Mouse (Mus musculus): ENCODE data around the gene Hist1h4h. TPM values are rescaled to one million over a fixed set of nuclear protein-coding genes. Genes with fewer than 3 reads are reported as not detected.
"Not testable (repeated sequence)": the region's sequence is repeated elsewhere in the genome, so short reads cannot be mapped to it uniquely, and the experiment has no call there.

The Hist1h4h gene
- polyA plus RNA-seq, 1 experiment from 2014 or later = 5.1 TPM

GRCm38 (mm10) chr13:23529005-23529404, 1.8 kb upstream of the Hist1h4h start:
- ATAC-seq (ENCODE audit: low read depth) (no peak), DNase-seq (ENCODE audit: low spot score) (no peak)
- peaks cover 21% of the 10 kb centered on the region for H3K4me1 ChIP-seq (ENCODE audit: control insufficient read depth, insufficient read depth, low read length)
- WGBS = 75% methylated on average over 5 of the region's 5 CpGs
- H3K9me3 ChIP-seq (ENCODE audit: control insufficient read depth, low read length) = no peaks in the 10 kb centered on the region
- H3K36me3 ChIP-seq (ENCODE audit: control insufficient read depth, insufficient read depth, low read length) = no peaks in the 10 kb centered on the region
- no peak overlapping the region for H3K4me3 ChIP-seq (ENCODE audit: low read depth, low read length)
- H3K27ac ChIP-seq (replicated peaks; ENCODE audit: low read depth, low read length) = no peak overlapping the region
- H3K27me3 ChIP-seq (replicated peaks; ENCODE audit: control insufficient read depth, insufficient read depth, low read length) = no peaks in the 10 kb centered on the region
- H3K4me2 ChIP-seq (ENCODE audit: low read depth, low read length) = peak overlapping the region; percentile 78
- H3K9ac ChIP-seq (ENCODE audit: low read depth, low read length) = 0 out of 2 replicates have a peak overlapping the region, but pooled peaks have one; percentile 2

- Histone ChIP-seq H3K27me3 (replicated peaks; ENCODE audit: control insufficient read depth, insufficient read depth, low read length) (no peaks in the 10 kb centered on the region), H3K27ac (replicated peaks; ENCODE audit: low read depth, low read length) (peak overlapping the region; percentile 99), H3K9me3 (ENCODE audit: control insufficient read depth, low read length) (no peaks in the 10 kb centered on the region), H3K4me1 (ENCODE audit: control insufficient read depth, insufficient read depth, low read length) (peaks cover 21% of the 10 kb centered on the region), H3K4me2 (ENCODE audit: low read depth, low read length) (peak overlapping the region; percentile 78), H3K4me3 (ENCODE audit: low read depth, low read length) (peak overlapping the region; percentile 56), H3K9ac (ENCODE audit: low read depth, low read length) (peak overlapping the region; percentile 79), H3K36me3 (ENCODE audit: control insufficient read depth, insufficient read depth, low read length) (no peaks in the 10 kb centered on the region)
- no peak for DNase-seq (ENCODE audit: low spot score)
- WGBS = 25% methylated on average over 2 of the region's 2 CpGs
- ATAC-seq (ENCODE audit: low read depth) = no peak
Observed at GRCm38 (mm10) chr13:23529480-23530165, 1.2 kb upstream of the Hist1h4h start.

- no peaks in the 10 kb centered on the region for H3K9me3 ChIP-seq (ENCODE audit: control insufficient read depth, low read length)
- H3K4me2 ChIP-seq (ENCODE audit: low read depth, low read length) = peak overlapping the region; percentile 78
- WGBS = under 1% methylated on average over 20 of the region's 20 CpGs
- ATAC-seq (ENCODE audit: low read depth) = no peak
- no peaks in the 10 kb centered on the region for H3K36me3 ChIP-seq (ENCODE audit: control insufficient read depth, insufficient read depth, low read length)
- peak overlapping the region; percentile 99 for H3K27ac ChIP-seq (replicated peaks; ENCODE audit: low read depth, low read length)
- DNase-seq (ENCODE audit: low spot score) = peak; percentile 68
- peaks cover 21% of the 10 kb centered on the region for H3K4me1 ChIP-seq (ENCODE audit: control insufficient read depth, insufficient read depth, low read length)
- H3K27me3 ChIP-seq (replicated peaks; ENCODE audit: control insufficient read depth, insufficient read depth, low read length) = no peaks in the 10 kb centered on the region
- H3K4me3 ChIP-seq (ENCODE audit: low read depth, low read length) = peak overlapping the region; percentile 56
- peak overlapping the region; percentile 79 for H3K9ac ChIP-seq (ENCODE audit: low read depth, low read length)
Observed at GRCm38 (mm10) chr13:23530181-23530900, 509 bp upstream of the Hist1h4h start.

GRCm38 (mm10) chr13:23532262-23533075, 1.6 kb downstream of the Hist1h4h start:
- Histone ChIP-seq H3K36me3 (ENCODE audit: control insufficient read depth, insufficient read depth, low read length) (no peaks in the 10 kb centered on the region), H3K27ac (replicated peaks; ENCODE audit: low read depth, low read length) (peak overlapping the region; percentile 99), H3K4me2 (ENCODE audit: low read depth, low read length) (peak overlapping the region; percentile 78), H3K9me3 (ENCODE audit: control insufficient read depth, low read length) (no peaks in the 10 kb centered on the region), H3K4me3 (ENCODE audit: low read depth, low read length) (peak overlapping the region; percentile 56), H3K27me3 (replicated peaks; ENCODE audit: control insufficient read depth, insufficient read depth, low read length) (no peaks in the 10 kb centered on the region), H3K4me1 (ENCODE audit: control insufficient read depth, insufficient read depth, low read length) (peaks cover 34% of the 10 kb centered on the region), H3K9ac (ENCODE audit: low read depth, low read length) (peak overlapping the region; percentile 79)
- ATAC-seq (ENCODE audit: low read depth) = no peak
- no peak for DNase-seq (ENCODE audit: low spot score)
- WGBS = 18% methylated on average over 9 of the region's 9 CpGs

- Histone ChIP-seq H3K4me1 (ENCODE audit: control insufficient read depth, insufficient read depth, low read length) (peaks cover 34% of the 10 kb centered on the region), H3K27ac (replicated peaks; ENCODE audit: low read depth, low read length) (peak within 1 kb of the TSS; percentile 99), H3K9ac (ENCODE audit: low read depth, low read length) (peak within 1 kb of the TSS; percentile 79), H3K4me2 (ENCODE audit: low read depth, low read length) (peak within 1 kb of the TSS; percentile 78), H3K4me3 (ENCODE audit: low read depth, low read length) (peak within 1 kb of the TSS; percentile 56)
- H3K27me3 ChIP-seq (replicated peaks; ENCODE audit: control insufficient read depth, insufficient read depth, low read length); H3K9me3 ChIP-seq (ENCODE audit: control insufficient read depth, low read length); H3K36me3 ChIP-seq (ENCODE audit: control insufficient read depth, insufficient read depth, low read length): not testable (repeated sequence)
- ATAC-seq (ENCODE audit: low read depth) (peak; percentile 45), DNase-seq (ENCODE audit: low spot score) (peak; percentile 97)
- 0% methylated on average over 22 of the region's 53 CpGs for WGBS
Observed at GRCm38 (mm10) chr13:23533560-23534367, 2.9 kb downstream of the Hist1h4h start, which contains the start of gene Hist1h2af. TSS of gene Hist1h2af (plus strand) at chr13:23533906.

- Histone ChIP-seq H3K4me3 (ENCODE audit: low read depth, low read length) (peak overlapping the region; percentile 56), H3K4me2 (ENCODE audit: low read depth, low read length) (peak overlapping the region; percentile 78), H3K9me3 (ENCODE audit: control insufficient read depth, low read length) (no peaks in the 10 kb centered on the region), H3K36me3 (ENCODE audit: control insufficient read depth, insufficient read depth, low read length) (no peaks in the 10 kb centered on the region), H3K9ac (ENCODE audit: low read depth, low read length) (peak overlapping the region; percentile 79), H3K27ac (replicated peaks; ENCODE audit: low read depth, low read length) (peak overlapping the region; percentile 90), H3K27me3 (replicated peaks; ENCODE audit: control insufficient read depth, insufficient read depth, low read length) (no peaks in the 10 kb centered on the region), H3K4me1 (ENCODE audit: control insufficient read depth, insufficient read depth, low read length) (peaks cover 29% of the 10 kb centered on the region)
- ATAC-seq (ENCODE audit: low read depth) = no peak
- WGBS = 2% methylated on average over 15 of the region's 15 CpGs
- no peak for DNase-seq (ENCODE audit: low spot score)
Observed at GRCm38 (mm10) chr13:23534368-23535131, 3.7 kb downstream of the Hist1h4h start.

- whole genome bisulfite sequencing = 1% methylated on average over 31 of the region's 62 CpGs
- H3K27me3 ChIP-seq (replicated peaks; ENCODE audit: control insufficient read depth, insufficient read depth, low read length); H3K9me3 ChIP-seq (ENCODE audit: control insufficient read depth, low read length); H3K36me3 ChIP-seq (ENCODE audit: control insufficient read depth, insufficient read depth, low read length): not testable (repeated sequence)
- peak within 1 kb of the TSS; percentile 90 for H3K27ac ChIP-seq (replicated peaks; ENCODE audit: low read depth, low read length)
- peak within 1 kb of the TSS; percentile 78 for H3K4me2 ChIP-seq (ENCODE audit: low read depth, low read length)
- peak within 1 kb of the TSS; percentile 79 for H3K9ac ChIP-seq (ENCODE audit: low read depth, low read length)
- DNase-seq (ENCODE audit: low spot score) = peak; percentile 99
- peaks cover 29% of the 10 kb centered on the region for H3K4me1 ChIP-seq (ENCODE audit: control insufficient read depth, insufficient read depth, low read length)
- H3K4me3 ChIP-seq (ENCODE audit: low read depth, low read length) = peak within 1 kb of the TSS; percentile 56
- peak; percentile 91 for ATAC-seq (ENCODE audit: low read depth)
Observed at GRCm38 (mm10) chr13:23535137-23536075, 4.6 kb downstream of the Hist1h4h start, which contains the start of gene Hist1h3g. TSS of gene Hist1h3g (plus strand) at chr13:23535422.
